Mouse (Mus musculus): ENCODE data around the gene Spem2.

DNA sequence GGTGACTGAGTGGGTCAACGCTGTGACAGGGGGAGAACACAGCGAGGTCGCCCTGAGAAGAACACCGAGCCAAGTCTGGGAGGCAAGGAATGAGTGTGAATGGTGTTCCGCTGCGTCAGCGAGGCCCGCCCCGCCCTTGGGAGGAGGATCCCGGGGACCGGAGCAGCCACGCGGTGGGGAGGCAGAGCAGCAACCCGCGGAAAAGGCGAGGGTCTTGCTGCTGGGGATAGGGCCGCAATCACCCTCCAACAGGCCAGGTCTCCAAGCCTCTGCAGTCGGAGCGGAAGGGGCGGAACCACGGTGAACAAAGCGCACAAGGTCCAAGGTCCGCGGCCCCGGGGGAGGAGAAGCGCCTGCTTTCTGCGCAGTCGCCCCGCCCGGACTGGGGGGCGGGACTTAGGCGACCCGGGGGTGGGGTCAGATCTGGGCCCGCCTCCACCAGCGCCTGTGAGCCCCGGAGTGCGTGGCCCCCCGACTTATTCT is 28.0 kb upstream of the Spem2 start, which contains the start of gene Plscr3:
- TF ChIP-seq CTCF (IDR thresholded peaks at IDR 0.05; ENCODE audit: control insufficient read depth, insufficient read depth, low read length): no peak
- peak; percentile 89 for TF ChIP-seq POLR2A (IDR thresholded peaks at IDR 0.05; ENCODE audit: borderline replicate concordance, control insufficient read depth, low read depth, low read length)
